Mouse (Mus musculus): ENCODE data around the gene Gtf2ird2.
A peak's percentile ranks its signal among the peaks of the same experiment; 100 is the strongest.

The Gtf2ird2 gene

GRCm38 (mm10) chr5:134270566-134270965 lies 86.7 kb downstream of the Gtf2ird2 start:
- DNase-seq = peak in 1 of 2 experiments; percentile 42

- DNase-seq = peak; percentile 72 to 89
Observed at GRCm38 (mm10) chr5:134271421-134271820, 87.6 kb downstream of the Gtf2ird2 start.

- DNase-seq = peak; percentile 51 to 79
Observed at GRCm38 (mm10) chr5:134272761-134273160, 88.9 kb downstream of the Gtf2ird2 start.

GRCm38 (mm10) chr5:134273761-134274160 lies 89.9 kb downstream of the Gtf2ird2 start:
- DNase-seq = peak; percentile 36 to 65

Measured in kidney, postnatal 25 days (tissue).